Comparison of ENCODE assay signal across 24 mouse cellular contexts in genomic region chr5:129862325-129862724, GRCm38 (mm10). TPM values are rescaled to one million over a fixed set of nuclear protein-coding genes. Genes with fewer than 3 reads are reported as not detected.
DNase-seq lines count a peak whose midpoint lies in the region; ATAC-seq and TF ChIP-seq lines count a peak whose summit lies in the region.
"Had no signal": no experiment of that assay in that cellular context is flagged by ENCODE, and none has a peak within 500 bp of the region (broad histone marks: within the 10 kb centered on the region; RNA-seq: fewer than 3 reads in every experiment).

No protein-coding gene starts in this region.

- H3K36me3 ChIP-seq in megakaryocyte, embryonic 14.5 days (replicated peaks; ENCODE audit: low read length) = peaks cover 54% of the 10 kb centered on the region
- H3K36me3 ChIP-seq in ES-E14 (ENCODE audit: control insufficient read depth, insufficient read depth, low read length, poor library complexity, severe bottlenecking) = peaks cover 39% of the 10 kb centered on the region

- H3K4me3 ChIP-seq in gastrocnemius, adult 2 months = no peak overlapping the region
- H3K4me3 ChIP-seq in megakaryocyte, embryonic 14.5 days (replicated peaks) = peak overlapping the region; percentile 53
- H3K4me3 ChIP-seq in ES-E14 (ENCODE audit: insufficient read depth in 1 of 2, low read depth in 1 of 2, low read length in 2 of 2, poor library complexity in 1 of 2, severe bottlenecking in 1 of 2) = no peak overlapping the region
- H3K4me3 ChIP-seq: embryonic facial prominence, embryonic 10.5 days; embryonic facial prominence, embryonic 12.5 days; forebrain, embryonic 13.5 days; forebrain, embryonic 15.5 days had no signal

- H3K27ac ChIP-seq in gastrocnemius, adult 2 months = peak overlapping the region; percentile 13; the same call in 1 of the 2 replicates
- H3K27ac ChIP-seq in ES-E14 (ENCODE audit: insufficient read depth, low read depth, low read length, poor library complexity, severe bottlenecking) = peak overlapping the region; percentile 34; the same call in 1 of the 2 replicates
- H3K27ac ChIP-seq: embryonic facial prominence, embryonic 10.5 days; embryonic facial prominence, embryonic 12.5 days; forebrain, embryonic 13.5 days; forebrain, embryonic 15.5 days had no signal

- no peak for TF ChIP-seq CTCF in gastrocnemius, adult 2 months (IDR thresholded peaks at IDR 0.05)

- ATAC-seq in megakaryocyte, adult 5-6 weeks (ENCODE audit: poor library complexity, severe bottlenecking) = no peak
- ATAC-seq: CD4-positive, CD25-positive, alpha-beta regulatory T cell, adult 4 months; forebrain, embryonic 13.5 days; forebrain, embryonic 15.5 days; forebrain, postnatal 0 days had no signal

- intact Hi-C loops in gastrocnemius, adult 2 months (cut with DNase I) = no loop called here
- intact Hi-C loops in gastrocnemius, postnatal 14 days (cut with DNase I; ENCODE audit: low total_unique reads) = no loop called here

- peaks cover 10% of the 10 kb centered on the region for H3K9me3 ChIP-seq in megakaryocyte, embryonic 14.5 days
- H3K9me3 ChIP-seq in ES-E14 (ENCODE audit: control insufficient read depth, insufficient read depth, low read depth, low read length) = no peaks in the 10 kb centered on the region
- H3K9me3 ChIP-seq: embryonic facial prominence, embryonic 12.5 days; forebrain, embryonic 13.5 days; forebrain, embryonic 15.5 days had no signal

- no peak overlapping the region for H3K9ac ChIP-seq in ES-E14 (ENCODE audit: insufficient read depth, low read depth, low read length, poor library complexity, severe bottlenecking)
- H3K9ac ChIP-seq: embryonic facial prominence, embryonic 12.5 days; forebrain, embryonic 13.5 days; forebrain, embryonic 15.5 days; forebrain, postnatal 0 days had no signal

- peaks cover 12% of the 10 kb centered on the region for H3K4me1 ChIP-seq in megakaryocyte, embryonic 14.5 days
- peaks cover 0 to 6% of the 10 kb centered on the region in 2 experiments; a peak in 1 of 4 replicates for H3K4me1 ChIP-seq in ES-E14 (ENCODE audit: control insufficient read depth in 2 of 2, insufficient read depth in 2 of 2, low read length in 2 of 2, poor library complexity in 1 of 2)
- H3K4me1 ChIP-seq: embryonic facial prominence, embryonic 12.5 days; forebrain, embryonic 13.5 days; forebrain, embryonic 15.5 days had no signal

- no peaks in the 10 kb centered on the region for H3K27me3 ChIP-seq in megakaryocyte, embryonic 14.5 days (replicated peaks)
- H3K27me3 ChIP-seq: CH12.LX; embryonic facial prominence, embryonic 12.5 days; forebrain, embryonic 13.5 days; forebrain, embryonic 15.5 days had no signal

- in situ Hi-C loops in ES-E14 (cut with MboI; ENCODE audit: low sequenced_read_pairs in 2 of 2, unreplicated experiment in 2 of 2) = no loop called here

- DNase-seq in gastrocnemius, adult 2 months = no peak
- DNase-seq in gastrocnemius, postnatal 14 days = no peak
- DNase-seq in ES-E14 (ENCODE audit: low read depth, low spot score) (no peak), ZHBTc4 (ENCODE audit: low read depth, low spot score) (peak; percentile 72)
- no peak for DNase-seq in right cerebral cortex, postnatal 14 days
- no peak for DNase-seq in heart, adult 18-20 months
- DNase-seq: adrenal gland, adult 2 months; adrenal gland, postnatal 10 days; adrenal gland, postnatal 25 days; B cell, adult 2 months; cerebellum, adult 11 months; cerebellum, adult 18-20 months; cerebellum, adult 8-10 months; cerebellum, postnatal 10 days; cerebellum, postnatal 25 days; forebrain, postnatal 0 days had no signal

TF ChIP-seq in ES-E14, 5 proteins besides CTCF, POLR2A, EP300 and RAD21:
- TF ChIP-seq ZNF384 (IDR thresholded peaks at IDR 0.05; ENCODE audit: low read depth, low read length) = no peak
- TF ChIP-seq MAFK (IDR thresholded peaks at IDR 0.05; ENCODE audit: insufficient read depth, low read depth, low read length) = peak; percentile 66

RNA-seq across cellular contexts. Expression of gene Sumf2, which starts 15.5 kb away (rescaled TPM):
- total RNA-seq in gastrocnemius, adult 2 months (2021) = 10 to 100 TPM in 1 of 2 experiments, 1 to 10 TPM in 1; 6.5 to 11.0 TPM
- 10 to 100 TPM in 1 of 2 experiments, 1 to 10 TPM in 1; 9.2 to 10.4 TPM for total RNA-seq in gastrocnemius, postnatal 14 days (2021)
- polyA plus RNA-seq in megakaryocyte, embryonic 14.5 days (2012; ENCODE audit: insufficient read depth, low replicate concordance) = 17.8 and 32.9 TPM in 2 replicates
- total RNA-seq in megakaryocyte, adult 5-6 weeks (2015) = 3.7 TPM in 2 replicates
- 13.5 and 18.7 TPM in 2 replicates for total RNA-seq in megakaryocyte, adult 5-6 weeks (2017)
- total RNA-seq in ES-E14 (2012; rRNA removed) = 156 and 213 TPM in 2 replicates
- total RNA-seq in heart, adult 18-20 months (2021) = 10 to 100 TPM; 10.3 to 11.9 TPM

RNA-seq across cellular contexts. Expression of gene Chchd2, which starts 24.9 kb away (rescaled TPM):
- total RNA-seq in gastrocnemius, adult 2 months (2021) = 100 to 1,000 TPM; 604 to 698 TPM
- 100 to 1,000 TPM; 477 to 529 TPM for total RNA-seq in gastrocnemius, postnatal 14 days (2021)
- 915 and 1,909 TPM in 2 replicates for polyA plus RNA-seq in megakaryocyte, embryonic 14.5 days (2012; ENCODE audit: insufficient read depth, low replicate concordance)
- total RNA-seq in megakaryocyte, adult 5-6 weeks (2015) = 261 and 270 TPM in 2 replicates
- 123 and 132 TPM in 2 replicates for total RNA-seq in megakaryocyte, adult 5-6 weeks (2017)
- total RNA-seq in ES-E14 (2012; rRNA removed) = 738 and 874 TPM in 2 replicates
- total RNA-seq in heart, adult 18-20 months (2021) = 1,000 to 10,000 TPM; 1,175 to 1,318 TPM

RNA-seq across cellular contexts. Expression of gene Zbed5, which starts 33.2 kb away (rescaled TPM):
- total RNA-seq in gastrocnemius, adult 2 months (2021) = under 1 TPM; 0.20 to 0.45 TPM
- total RNA-seq in gastrocnemius, postnatal 14 days (2021) = under 1 TPM; 0.53 to 0.84 TPM
- 2.8 TPM in 1 of 2 replicates, not detected in the other for polyA plus RNA-seq in megakaryocyte, embryonic 14.5 days (2012; ENCODE audit: insufficient read depth, low replicate concordance)
- 0.07 TPM in 1 of 2 replicates, not detected in the other for total RNA-seq in megakaryocyte, adult 5-6 weeks (2015)
- total RNA-seq in megakaryocyte, adult 5-6 weeks (2017) = not detected in 2 replicates
- total RNA-seq in ES-E14 (2012; rRNA removed) = 15.7 and 16.6 TPM in 2 replicates
- under 1 TPM; 0.46 to 0.69 TPM for total RNA-seq in heart, adult 18-20 months (2021)

RNA-seq across cellular contexts. Expression of gene Phkg1, which starts 36.0 kb away (rescaled TPM):
- total RNA-seq in gastrocnemius, adult 2 months (2021) = 100 to 1,000 TPM; 314 to 437 TPM
- 100 to 1,000 TPM; 245 to 293 TPM for total RNA-seq in gastrocnemius, postnatal 14 days (2021)
- 0.19 TPM in 1 of 2 replicates, not detected in the other for polyA plus RNA-seq in megakaryocyte, embryonic 14.5 days (2012; ENCODE audit: insufficient read depth, low replicate concordance)
- not detected in 2 replicates for total RNA-seq in megakaryocyte, adult 5-6 weeks (2015)
- 0.41 TPM in 1 of 2 replicates, not detected in the other for total RNA-seq in megakaryocyte, adult 5-6 weeks (2017)
- 6.4 and 7.2 TPM in 2 replicates for total RNA-seq in ES-E14 (2012; rRNA removed)
- total RNA-seq in heart, adult 18-20 months (2021) = 10 to 100 TPM; 14.3 to 14.7 TPM

RNA-seq across cellular contexts. Expression of gene Nupr1l, which starts 46.0 kb away (rescaled TPM):
- not detected for total RNA-seq in gastrocnemius, adult 2 months (2021)
- under 1 TPM; 0.11 to 0.39 TPM for total RNA-seq in gastrocnemius, postnatal 14 days (2021)
- 2.4 TPM in 1 of 2 replicates, not detected in the other for polyA plus RNA-seq in megakaryocyte, embryonic 14.5 days (2012; ENCODE audit: insufficient read depth, low replicate concordance)
- 0.71 and 2.9 TPM in 2 replicates for total RNA-seq in megakaryocyte, adult 5-6 weeks (2015)
- total RNA-seq in megakaryocyte, adult 5-6 weeks (2017) = 0.66 and 2.1 TPM in 2 replicates
- total RNA-seq in ES-E14 (2012; rRNA removed) = 1.1 and 2.9 TPM in 2 replicates
- total RNA-seq in heart, adult 18-20 months (2021) = 1 to 10 TPM in 1 of 2 experiments, under 1 TPM in 1; 0.45 to 1.1 TPM
